Mouse (Mus musculus): ENCODE data around the gene Fhit. TPM values are rescaled to one million over a fixed set of nuclear protein-coding genes. Genes with fewer than 3 reads are reported as not detected.

Fhit gene
- polyA plus RNA-seq, 1 experiment from 2014 or later: 3.5 TPM

DNA sequence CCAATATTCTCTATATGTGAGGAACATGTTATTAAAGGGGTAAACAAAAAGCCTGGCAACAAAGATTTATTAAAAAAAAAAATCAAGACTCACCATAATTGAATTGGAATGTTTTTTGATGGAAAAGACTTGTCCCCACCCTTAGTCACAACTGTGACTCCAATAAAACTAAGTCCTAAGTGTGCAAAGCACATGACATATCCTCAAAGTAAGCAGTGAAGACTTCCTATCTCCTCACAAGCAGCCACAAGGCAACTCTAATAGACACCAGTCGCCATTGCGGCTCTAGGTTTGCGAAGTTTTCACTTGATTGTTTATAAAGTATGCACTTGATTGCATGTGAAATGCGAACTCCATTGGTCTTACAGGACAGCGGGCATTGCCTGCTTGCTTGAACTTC lies 956.1 kb downstream of the Fhit start:
- DNase-seq (ENCODE audit: low spot score) (no peak), ATAC-seq (replicated peaks; ENCODE audit: low FRiP score) (no peak)
- no peak overlapping the region for H3K9ac ChIP-seq (ENCODE audit: low read depth, low read length)
- H3K4me2 ChIP-seq: no peak overlapping the region
- no peaks in the 10 kb centered on the region for H3K36me3 ChIP-seq (ENCODE audit: control insufficient read depth, insufficient read depth, low read length)
- H3K9me3 ChIP-seq (ENCODE audit: control insufficient read depth, low read length): no peaks in the 10 kb centered on the region
- no peaks in the 10 kb centered on the region for H3K4me1 ChIP-seq (replicated peaks; ENCODE audit: control insufficient read depth, insufficient read depth, low read length)
- no peaks in the 10 kb centered on the region for H3K27me3 ChIP-seq (replicated peaks; ENCODE audit: control insufficient read depth, insufficient read depth, low read length)
- no peak overlapping the region for H3K27ac ChIP-seq (ENCODE audit: low read depth, low read length)
- WGBS: 79% methylated on average over 5 of the region's 5 CpGs
- no peak overlapping the region for H3K4me3 ChIP-seq (ENCODE audit: low read depth, low read length)

DNA sequence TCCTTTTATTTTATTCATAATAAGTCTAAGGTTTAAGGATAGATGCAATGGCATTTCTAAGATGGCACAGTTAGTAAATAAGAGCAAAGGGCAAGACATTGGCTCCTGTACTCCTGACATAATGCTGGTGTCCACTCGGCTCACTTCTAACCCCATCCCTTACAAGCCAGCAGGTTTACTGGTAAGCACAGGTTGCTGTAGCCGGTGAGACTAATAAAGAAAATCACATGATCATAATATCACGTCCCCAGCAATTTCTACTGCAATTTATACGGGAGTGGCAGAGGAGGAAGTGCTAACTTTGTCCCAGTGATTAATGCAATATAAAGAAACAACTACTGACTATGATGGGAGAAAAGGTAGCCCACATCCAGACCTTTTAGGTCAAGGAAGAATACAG lies 956.5 kb downstream of the Fhit start:
- DNase-seq (ENCODE audit: low spot score) (no peak), ATAC-seq (replicated peaks; ENCODE audit: low FRiP score) (no peak)
- Histone ChIP-seq H3K36me3 (ENCODE audit: control insufficient read depth, insufficient read depth, low read length) (no peaks in the 10 kb centered on the region), H3K9me3 (ENCODE audit: control insufficient read depth, low read length) (no peaks in the 10 kb centered on the region), H3K4me1 (replicated peaks; ENCODE audit: control insufficient read depth, insufficient read depth, low read length) (no peaks in the 10 kb centered on the region), H3K4me3 (ENCODE audit: low read depth, low read length) (no peak overlapping the region), H3K27ac (ENCODE audit: low read depth, low read length) (no peak overlapping the region), H3K4me2 (no peak overlapping the region), H3K9ac (ENCODE audit: low read depth, low read length) (no peak overlapping the region), H3K27me3 (replicated peaks; ENCODE audit: control insufficient read depth, insufficient read depth, low read length) (no peaks in the 10 kb centered on the region)
- WGBS: 80% methylated on average over 4 of the region's 4 CpGs

DNA sequence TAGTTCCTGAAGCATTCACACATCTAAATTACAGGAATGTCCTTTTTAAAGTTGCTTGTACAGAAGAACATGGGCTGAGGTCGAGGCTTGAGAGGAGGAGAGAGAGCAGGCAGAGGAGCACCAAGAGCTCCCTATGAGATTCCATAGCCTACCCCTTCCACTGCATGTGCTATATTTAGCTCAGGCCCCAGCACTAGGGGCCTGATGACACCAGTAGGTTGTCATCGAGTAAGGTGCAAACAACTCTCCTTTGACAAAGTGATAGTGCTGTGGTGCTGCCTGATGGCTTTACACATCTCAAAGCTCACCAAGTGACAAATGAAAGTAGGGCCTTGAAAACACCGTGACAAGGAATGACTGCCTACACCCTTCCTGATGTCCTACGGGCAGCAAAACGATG lies 967.7 kb downstream of the Fhit start:
- Histone ChIP-seq H3K9me3 (ENCODE audit: control insufficient read depth, low read length) (no peaks in the 10 kb centered on the region), H3K9ac (ENCODE audit: low read depth, low read length) (no peak overlapping the region), H3K4me2 (no peak overlapping the region), H3K4me1 (replicated peaks; ENCODE audit: control insufficient read depth, insufficient read depth, low read length) (no peaks in the 10 kb centered on the region), H3K4me3 (ENCODE audit: low read depth, low read length) (no peak overlapping the region), H3K27ac (ENCODE audit: low read depth, low read length) (no peak overlapping the region), H3K27me3 (replicated peaks; ENCODE audit: control insufficient read depth, insufficient read depth, low read length) (no peaks in the 10 kb centered on the region), H3K36me3 (ENCODE audit: control insufficient read depth, insufficient read depth, low read length) (no peaks in the 10 kb centered on the region)
- ATAC-seq (replicated peaks; ENCODE audit: low FRiP score) (no peak), DNase-seq (ENCODE audit: low spot score) (no peak)
- WGBS: 63% methylated on average over 5 of the region's 5 CpGs

DNA sequence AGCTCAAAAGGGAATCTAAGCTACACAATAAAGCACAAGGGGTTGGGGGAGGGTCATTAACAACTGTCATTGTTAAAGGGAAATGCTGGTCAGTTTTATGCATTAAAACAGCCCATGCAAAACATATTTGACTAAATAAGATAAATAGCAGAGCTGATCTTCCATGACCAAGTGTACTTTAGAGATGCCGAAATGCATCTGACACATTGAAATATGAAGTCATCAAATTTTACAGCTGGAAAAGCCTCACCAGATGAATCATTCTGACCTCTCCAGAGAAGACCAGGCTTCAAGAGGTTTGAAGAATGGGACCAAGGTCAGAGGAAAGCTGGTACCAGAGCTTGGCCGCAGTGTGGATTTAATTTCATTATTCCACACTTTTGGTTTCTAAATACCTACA lies 990.1 kb downstream of the Fhit start:
- no peak for ATAC-seq (replicated peaks; ENCODE audit: low FRiP score)

DNA sequence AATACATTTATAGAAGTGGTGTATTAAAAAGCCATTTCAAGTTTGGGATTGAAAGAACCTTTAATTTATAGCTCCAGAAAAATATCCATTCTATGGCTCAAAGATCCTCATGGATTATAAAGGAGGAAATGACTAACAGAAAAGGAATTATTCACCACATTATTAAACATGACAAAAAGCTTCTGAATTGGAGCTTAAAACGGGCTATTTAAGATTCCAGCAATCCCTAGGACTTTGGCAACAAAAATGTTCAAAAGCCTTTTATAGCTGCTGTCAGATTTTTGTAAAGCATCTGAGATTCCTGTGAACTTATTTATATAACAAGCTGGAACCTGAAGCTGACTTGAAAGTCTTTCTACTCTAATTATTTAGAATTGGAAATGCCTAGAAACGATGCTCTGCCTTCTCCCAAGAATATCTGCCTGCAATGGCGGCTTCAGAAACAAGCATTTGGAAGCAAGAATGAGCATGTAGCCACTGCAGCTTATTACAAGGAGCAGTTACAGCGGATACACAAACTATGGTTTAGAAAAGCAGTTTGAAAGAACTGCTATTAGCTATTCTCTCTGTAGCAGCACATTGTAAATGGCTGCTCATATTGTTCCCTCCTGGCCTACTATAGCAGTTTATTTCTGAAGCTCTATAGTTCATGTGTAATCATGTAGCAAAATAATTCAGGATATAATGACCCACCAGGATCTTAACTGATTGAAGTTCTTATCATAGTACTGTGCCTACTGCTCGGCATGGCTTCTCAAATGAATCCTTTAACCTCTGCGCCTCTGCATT lies 995.0 kb downstream of the Fhit start:
- no peak overlapping the region for H3K4me3 ChIP-seq (ENCODE audit: low read depth, low read length)
- no peak for ATAC-seq (replicated peaks; ENCODE audit: low FRiP score)
- no peak for DNase-seq (ENCODE audit: low spot score)
- H3K4me2 ChIP-seq: no peak overlapping the region
- H3K4me1 ChIP-seq (replicated peaks; ENCODE audit: control insufficient read depth, insufficient read depth, low read length): no peaks in the 10 kb centered on the region
- no peaks in the 10 kb centered on the region for H3K9me3 ChIP-seq (ENCODE audit: control insufficient read depth, low read length)
- 75% methylated on average over 6 of the region's 6 CpGs for WGBS
- H3K9ac ChIP-seq (ENCODE audit: low read depth, low read length): no peak overlapping the region
- no peaks in the 10 kb centered on the region for H3K36me3 ChIP-seq (ENCODE audit: control insufficient read depth, insufficient read depth, low read length)
- H3K27me3 ChIP-seq (replicated peaks; ENCODE audit: control insufficient read depth, insufficient read depth, low read length): no peaks in the 10 kb centered on the region
- no peak overlapping the region for H3K27ac ChIP-seq (ENCODE audit: low read depth, low read length)

More for the DNA sequence above, 990.1 kb downstream of the Fhit start:
- Histone ChIP-seq H3K9ac (ENCODE audit: low read depth, low read length) (no peak overlapping the region), H3K27ac (ENCODE audit: low read depth, low read length) (no peak overlapping the region), H3K36me3 (ENCODE audit: control insufficient read depth, insufficient read depth, low read length) (no peaks in the 10 kb centered on the region), H3K4me2 (no peak overlapping the region), H3K4me1 (replicated peaks; ENCODE audit: control insufficient read depth, insufficient read depth, low read length) (no peaks in the 10 kb centered on the region), H3K27me3 (replicated peaks; ENCODE audit: control insufficient read depth, insufficient read depth, low read length) (no peaks in the 10 kb centered on the region), H3K4me3 (ENCODE audit: low read depth, low read length) (no peak overlapping the region), H3K9me3 (ENCODE audit: control insufficient read depth, low read length) (no peaks in the 10 kb centered on the region)
- WGBS: 85% methylated on average over 2 of the region's 2 CpGs
- DNase-seq (ENCODE audit: low spot score): no peak

DNA sequence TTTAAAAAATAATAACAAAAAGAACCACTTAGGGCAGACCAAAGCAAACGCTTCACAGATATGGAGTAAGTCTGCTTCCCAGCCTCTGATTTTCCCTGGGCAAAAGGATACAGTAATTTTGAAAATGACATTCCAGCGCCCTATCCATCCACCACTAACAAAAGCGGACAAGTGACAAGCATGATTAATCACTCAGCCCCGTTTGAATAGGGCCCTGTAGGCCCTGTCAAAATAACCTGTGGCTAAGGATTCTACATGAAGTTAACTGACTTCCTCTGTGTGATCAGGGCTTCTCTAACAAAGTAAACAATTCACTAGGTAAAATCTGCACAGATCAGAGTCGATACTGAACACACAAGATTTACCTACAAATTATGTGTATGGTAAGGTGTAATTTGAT lies 1012.0 kb downstream of the Fhit start:
- Histone ChIP-seq H3K4me1 (replicated peaks; ENCODE audit: control insufficient read depth, insufficient read depth, low read length) (no peaks in the 10 kb centered on the region), H3K27ac (ENCODE audit: low read depth, low read length) (no peak overlapping the region), H3K9ac (ENCODE audit: low read depth, low read length) (no peak overlapping the region), H3K27me3 (replicated peaks; ENCODE audit: control insufficient read depth, insufficient read depth, low read length) (no peaks in the 10 kb centered on the region), H3K36me3 (ENCODE audit: control insufficient read depth, insufficient read depth, low read length) (no peaks in the 10 kb centered on the region), H3K4me2 (no peak overlapping the region), H3K4me3 (ENCODE audit: low read depth, low read length) (no peak overlapping the region), H3K9me3 (ENCODE audit: control insufficient read depth, low read length) (no peaks in the 10 kb centered on the region)
- WGBS: 69% methylated on average over 5 of the region's 5 CpGs
- DNase-seq (ENCODE audit: low spot score): no peak
- no peak for ATAC-seq (replicated peaks; ENCODE audit: low FRiP score)

DNA sequence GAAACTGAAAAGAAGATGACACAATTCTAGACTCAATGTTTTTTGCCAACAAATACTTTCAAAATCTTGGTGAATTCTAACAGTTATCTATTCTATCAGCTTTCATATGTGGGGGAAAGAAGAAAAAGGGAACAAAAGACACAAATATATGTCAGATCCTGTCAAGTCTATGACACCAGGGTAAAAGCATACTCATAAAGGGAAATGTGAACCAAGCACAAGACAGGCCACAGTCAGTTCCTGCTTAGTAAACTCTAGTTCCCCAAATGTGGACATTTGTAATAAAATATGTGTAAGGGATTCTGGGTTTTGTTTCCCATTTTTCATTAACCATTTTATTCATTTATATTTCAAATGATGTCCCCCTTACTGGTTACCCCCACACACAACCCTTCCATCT lies 1022.5 kb downstream of the Fhit start:
- no peak overlapping the region for H3K4me2 ChIP-seq
- no peak overlapping the region for H3K27ac ChIP-seq (ENCODE audit: low read depth, low read length)
- no peaks in the 10 kb centered on the region for H3K9me3 ChIP-seq (ENCODE audit: control insufficient read depth, low read length)
- no peak overlapping the region for H3K9ac ChIP-seq (ENCODE audit: low read depth, low read length)
- no peaks in the 10 kb centered on the region for H3K27me3 ChIP-seq (replicated peaks; ENCODE audit: control insufficient read depth, insufficient read depth, low read length)
- ATAC-seq (replicated peaks; ENCODE audit: low FRiP score): no peak
- no peak overlapping the region for H3K4me3 ChIP-seq (ENCODE audit: low read depth, low read length)
- DNase-seq (ENCODE audit: low spot score): no peak
- no peaks in the 10 kb centered on the region for H3K36me3 ChIP-seq (ENCODE audit: control insufficient read depth, insufficient read depth, low read length)
- H3K4me1 ChIP-seq (replicated peaks; ENCODE audit: control insufficient read depth, insufficient read depth, low read length): no peaks in the 10 kb centered on the region

DNA sequence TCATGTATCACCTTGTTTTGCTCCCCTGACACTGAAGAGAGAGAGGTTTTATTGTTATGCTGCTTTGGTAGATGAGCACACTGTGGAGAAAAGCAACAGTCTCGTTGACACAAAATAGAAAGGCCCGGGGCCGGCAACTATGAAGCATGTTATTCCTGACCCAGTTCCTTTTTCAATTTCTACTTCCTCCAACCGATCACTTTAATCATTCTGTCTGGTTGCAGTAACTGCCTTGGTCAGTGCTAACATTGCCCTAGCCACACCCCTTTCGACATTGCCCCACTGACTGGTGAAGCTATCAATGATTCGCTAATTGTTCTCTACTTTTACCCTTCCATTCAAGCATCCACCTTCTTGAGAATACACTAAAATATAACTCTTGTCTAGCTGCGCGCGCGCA lies 1028.0 kb downstream of the Fhit start:
- 87% methylated on average over 10 of the region's 10 CpGs for WGBS
- H3K4me2 ChIP-seq: no peak overlapping the region
- no peaks in the 10 kb centered on the region for H3K36me3 ChIP-seq (ENCODE audit: control insufficient read depth, insufficient read depth, low read length)
- no peaks in the 10 kb centered on the region for H3K27me3 ChIP-seq (replicated peaks; ENCODE audit: control insufficient read depth, insufficient read depth, low read length)
- no peak for DNase-seq (ENCODE audit: low spot score)
- no peak overlapping the region for H3K4me3 ChIP-seq (ENCODE audit: low read depth, low read length)
- H3K9me3 ChIP-seq (ENCODE audit: control insufficient read depth, low read length): no peaks in the 10 kb centered on the region
- no peak for ATAC-seq (replicated peaks; ENCODE audit: low FRiP score)
- H3K4me1 ChIP-seq (replicated peaks; ENCODE audit: control insufficient read depth, insufficient read depth, low read length): no peaks in the 10 kb centered on the region
- no peak overlapping the region for H3K9ac ChIP-seq (ENCODE audit: low read depth, low read length)
- no peak overlapping the region for H3K27ac ChIP-seq (ENCODE audit: low read depth, low read length)

DNA sequence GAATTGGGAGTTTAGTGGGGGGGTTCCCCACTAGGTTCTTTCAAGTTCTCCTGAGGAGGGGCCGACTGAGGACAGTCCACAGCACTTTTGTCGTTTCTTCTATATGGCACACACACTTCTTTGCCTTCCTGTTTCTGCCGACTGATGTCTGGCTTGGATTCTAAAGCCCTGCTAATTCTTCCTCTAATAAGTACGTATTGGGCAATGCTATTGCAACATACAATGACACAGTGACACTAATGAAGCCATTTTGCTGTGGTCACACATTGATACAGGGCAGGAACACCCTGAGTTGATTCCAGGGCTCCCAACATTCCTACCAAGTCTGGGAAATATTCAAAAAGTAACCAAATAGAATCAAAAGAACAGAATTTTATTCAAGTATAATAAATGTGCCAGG lies 1032.2 kb downstream of the Fhit start:
- Histone ChIP-seq H3K36me3 (ENCODE audit: control insufficient read depth, insufficient read depth, low read length) (no peaks in the 10 kb centered on the region), H3K4me3 (ENCODE audit: low read depth, low read length) (no peak overlapping the region), H3K4me1 (replicated peaks; ENCODE audit: control insufficient read depth, insufficient read depth, low read length) (no peaks in the 10 kb centered on the region), H3K27ac (ENCODE audit: low read depth, low read length) (no peak overlapping the region), H3K27me3 (replicated peaks; ENCODE audit: control insufficient read depth, insufficient read depth, low read length) (no peaks in the 10 kb centered on the region), H3K9ac (ENCODE audit: low read depth, low read length) (no peak overlapping the region), H3K9me3 (ENCODE audit: control insufficient read depth, low read length) (no peaks in the 10 kb centered on the region), H3K4me2 (no peak overlapping the region)
- 77% methylated on average over 4 of the region's 4 CpGs for WGBS
- DNase-seq (ENCODE audit: low spot score): no peak
- ATAC-seq (replicated peaks; ENCODE audit: low FRiP score): no peak
